Mouse (Mus musculus) granulocyte monocyte progenitor cell, adult 5-6 weeks (primary cell): Measurements from ENCODE around the gene Gm42791. TPM values are rescaled to one million over a fixed set of nuclear protein-coding genes. Genes with fewer than 3 reads are reported as not detected.
A peak's percentile ranks its signal among the peaks of the same experiment; 100 is the strongest.

Source experiments
- ATAC-seq: replicated peaks from 2 replicates; pipeline ENCODE4 v1.8.0; 2016; ENCODE audit warnings: mild to moderate bottlenecking, moderate TSS enrichment, inconsistent platforms; ENCODE audit not compliant: poor library complexity, severe bottlenecking
- total RNA-seq, 2 experiments: library from RNA; stranded (forward) in 1 of 2; stranded (reverse) in 1 of 2; fragments of 200-712, 200-1000 nt in 1 of 2; fragments of >200 nt in 1 of 2; fragmentation: Nextera tagmentation in 1 of 2; gene quantifications; 2 replicates each; pipeline ENCODE4 v1.2.3; 2014 to 2017

Gene Gm42791
- total RNA-seq, 2 experiments from 2014 or later, result 3.8 TPM; not detected in 1

DNA sequence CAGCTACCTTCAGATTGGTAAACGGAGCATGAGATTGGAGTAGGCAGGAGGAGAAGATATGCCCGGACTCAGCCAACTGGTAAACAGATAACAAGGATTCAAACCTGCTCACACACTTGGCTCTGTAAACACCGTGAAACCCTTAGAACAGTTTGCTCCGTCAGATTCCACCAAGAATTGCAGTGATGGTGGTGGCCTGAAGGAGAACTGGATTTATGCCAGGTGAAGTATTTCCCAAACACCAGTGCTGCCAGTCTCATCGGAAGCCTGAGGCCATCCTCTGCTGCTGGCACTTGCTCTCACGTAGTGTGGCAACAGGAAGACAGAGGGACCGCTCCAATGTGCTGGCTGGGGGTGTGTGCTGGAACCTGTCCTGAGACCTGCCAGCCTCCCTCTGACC is 12.6 kb downstream of the Gm42791 start:
- ATAC-seq, result no peak

DNA sequence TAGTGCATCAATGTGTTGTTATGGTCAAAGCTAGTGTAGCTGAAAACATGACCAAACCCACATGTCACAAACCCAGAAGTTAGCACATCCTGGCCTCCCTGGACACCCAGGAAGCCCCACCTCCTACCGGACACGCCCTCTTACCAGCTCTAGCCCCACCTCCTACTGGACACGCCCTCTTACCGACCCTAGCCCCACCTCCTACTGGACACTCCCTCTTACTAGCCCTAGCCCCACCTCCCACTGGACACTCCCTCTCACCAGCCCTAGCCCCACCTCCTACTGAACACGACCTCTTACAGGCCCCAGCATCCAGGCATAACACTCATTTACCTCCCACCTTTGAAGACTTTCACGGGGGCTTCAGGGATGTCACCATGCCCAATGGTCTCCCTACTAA is 14.3 kb downstream of the Gm42791 start:
- ATAC-seq, result peak; percentile 89

GRCm38 (mm10) chr5:148978458-148979165 is 16.3 kb downstream of the Gm42791 start:
- peak; percentile 31 for ATAC-seq

DNA sequence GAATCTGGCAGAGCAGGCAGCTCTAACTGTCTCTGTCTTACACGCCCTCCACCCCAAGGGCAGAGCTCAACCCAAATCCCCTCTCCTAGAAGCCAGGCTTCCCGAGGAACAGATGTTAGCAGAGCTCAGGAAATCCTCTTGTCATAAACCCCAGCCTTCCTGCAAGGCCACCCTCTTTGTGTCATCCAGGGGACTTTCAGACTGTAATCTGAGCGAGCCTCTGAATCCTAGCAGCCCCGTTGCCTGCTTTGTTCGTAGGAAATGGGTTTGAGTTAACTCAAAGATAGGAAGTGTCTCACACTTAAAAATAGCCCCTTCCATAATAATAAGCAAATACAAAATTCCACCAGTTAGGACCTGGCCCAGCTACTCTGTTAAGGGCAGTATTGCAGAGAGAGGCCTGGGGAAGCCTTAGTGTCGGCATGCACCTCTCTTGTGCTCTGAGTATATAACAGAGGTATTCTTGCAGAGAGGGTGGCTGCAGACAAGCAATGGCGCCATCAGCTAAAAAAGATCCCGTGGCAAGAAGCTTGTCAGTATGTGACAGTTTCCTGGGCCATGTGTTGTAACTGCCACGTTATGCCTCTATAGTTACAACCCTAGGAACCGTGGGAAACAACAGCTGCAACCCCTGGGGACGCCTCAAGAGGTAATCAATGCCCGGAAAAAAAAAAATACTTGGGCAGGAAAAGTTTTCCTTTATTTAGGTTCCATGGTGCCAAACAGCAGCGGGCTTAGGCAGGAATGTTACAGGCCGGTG is 17.1 kb downstream of the Gm42791 start:
- ATAC-seq, result peak; percentile 40

- no peak for ATAC-seq
These were observed 18.1 kb downstream of the Gm42791 start for GRCm38 (mm10) chr5:148976876-148977275.

DNA sequence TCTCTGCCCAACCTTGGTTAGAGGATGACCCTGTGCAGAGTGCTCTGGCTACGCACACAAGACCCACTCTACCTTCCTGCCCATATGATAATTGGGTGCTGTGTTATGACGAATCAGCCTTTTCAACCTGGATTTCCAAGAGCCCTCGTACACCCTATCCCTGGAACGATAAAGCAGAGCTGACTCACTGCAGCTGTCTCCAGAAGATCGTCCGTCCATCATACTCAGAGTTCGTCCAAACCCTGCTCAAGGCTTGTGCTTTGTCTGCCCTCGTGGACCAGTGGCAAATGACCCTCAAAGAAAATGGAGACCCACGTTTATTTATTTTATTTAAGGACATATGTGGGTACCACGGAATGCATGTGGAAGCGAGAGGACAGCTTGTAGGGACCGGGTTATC is 19.9 kb downstream of the Gm42791 start:
- no peak for ATAC-seq

DNA sequence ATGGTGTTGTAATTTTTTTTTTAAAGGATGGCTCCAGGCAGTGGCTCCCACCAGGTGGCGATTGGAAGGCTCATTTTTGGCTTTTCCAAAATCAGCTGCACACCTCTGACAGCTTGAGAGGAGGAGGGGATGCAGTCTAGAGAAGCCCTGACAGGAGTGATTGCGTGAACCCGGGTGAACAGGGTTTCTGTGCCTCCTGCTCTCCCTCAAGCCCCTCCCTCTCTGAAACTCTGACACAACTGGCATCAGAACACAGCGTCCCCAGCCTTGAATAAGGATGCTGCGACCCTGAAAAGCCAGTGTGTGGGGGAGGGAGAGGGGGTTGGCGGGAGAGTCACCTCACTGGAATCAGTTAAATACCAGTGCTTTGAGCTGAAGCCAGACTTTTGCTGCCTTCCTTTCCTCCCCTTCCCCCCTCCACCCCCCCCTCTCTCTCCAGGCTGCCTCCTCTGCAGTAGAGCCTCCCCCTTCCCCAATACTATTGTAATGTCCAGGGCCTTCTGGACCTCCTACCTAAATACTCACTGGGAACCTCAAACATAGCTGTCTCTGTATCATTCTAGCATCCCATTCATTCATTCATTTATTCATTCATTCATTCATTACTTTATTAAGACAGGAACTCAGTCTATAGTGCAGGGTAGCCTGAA is 21.8 kb downstream of the Gm42791 start:
- ATAC-seq, result no peak

DNA sequence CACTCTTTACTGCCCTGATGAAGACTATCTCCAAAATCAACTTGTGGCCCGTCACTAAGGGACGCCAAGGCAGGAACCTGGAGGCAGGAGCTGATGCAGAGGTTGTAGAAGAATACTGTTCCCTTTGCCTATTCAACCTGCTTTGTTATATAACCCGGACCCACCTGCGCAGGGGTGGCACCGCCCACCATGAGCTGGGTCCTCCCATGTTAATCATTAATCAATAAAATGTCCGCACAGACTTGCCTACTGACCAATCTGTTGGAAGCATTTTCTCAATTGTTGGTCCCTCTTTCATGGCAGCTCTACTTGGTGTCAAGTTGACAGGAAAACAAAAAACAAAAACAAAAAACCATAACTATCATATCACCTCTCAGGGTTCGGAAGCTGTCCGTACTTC is 22.8 kb downstream of the Gm42791 start:
- no peak for ATAC-seq

GRCm38 (mm10) chr5:148969648-148970047 is 25.3 kb downstream of the Gm42791 start:
- peak; percentile 43 for ATAC-seq

GRCm38 (mm10) chr5:148968958-148969576 is 25.9 kb downstream of the Gm42791 start:
- ATAC-seq, result no peak

DNA sequence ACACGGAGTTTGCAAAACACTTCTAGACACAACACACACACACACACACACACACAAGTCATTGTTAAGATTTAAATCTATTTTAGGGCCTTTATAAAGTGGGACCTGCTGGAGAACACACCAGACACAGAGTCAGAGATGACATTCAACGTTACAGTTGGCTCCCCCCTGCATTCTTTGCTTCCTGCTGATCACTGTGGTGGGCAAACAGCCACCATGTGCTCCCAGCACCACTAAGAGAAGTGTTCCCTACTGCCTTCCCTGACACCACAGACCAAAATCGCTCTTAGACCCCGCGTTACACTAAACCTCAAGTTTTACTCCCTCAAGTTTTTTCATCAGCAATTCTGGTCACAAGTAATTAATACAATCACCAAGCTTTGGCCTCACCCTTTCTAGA is 26.8 kb downstream of the Gm42791 start:
- no peak for ATAC-seq

- ATAC-seq, result no peak
These were observed 28.6 kb downstream of the Gm42791 start for GRCm38 (mm10) chr5:148966395-148966794.

GRCm38 (mm10) chr5:148965691-148966333 is 29.1 kb downstream of the Gm42791 start:
- no peak for ATAC-seq

DNA sequence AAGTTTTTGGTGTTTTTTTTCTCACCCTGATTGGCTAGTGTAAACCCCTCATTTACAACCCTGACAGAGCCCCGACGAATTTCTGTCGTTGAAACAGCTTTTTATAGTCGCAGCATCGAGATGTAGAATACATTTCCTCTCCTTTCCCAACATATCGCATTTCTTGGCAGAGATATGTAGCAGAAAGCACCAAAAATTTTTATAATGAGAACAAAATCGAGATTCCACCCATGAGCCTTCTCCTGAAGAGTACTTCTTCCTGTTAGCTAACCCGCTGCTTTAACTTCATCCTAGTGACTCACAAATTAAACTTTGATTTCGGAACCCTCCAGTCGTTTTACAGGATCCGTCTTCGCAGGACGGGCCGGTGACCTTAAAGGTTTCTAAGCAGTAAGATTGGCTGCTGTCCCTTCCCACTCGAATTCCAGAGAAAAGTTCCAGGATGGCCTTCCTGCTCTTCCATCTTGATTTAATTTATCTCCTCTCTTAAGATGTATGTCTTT is 29.8 kb downstream of the Gm42791 start:
- no peak for ATAC-seq

- no peak for ATAC-seq
These were observed 30.7 kb downstream of the Gm42791 start for GRCm38 (mm10) chr5:148964251-148964650.

GRCm38 (mm10) chr5:148960211-148960610 is 34.7 kb downstream of the Gm42791 start:
- ATAC-seq, result no peak

GRCm38 (mm10) chr5:148959068-148959990 is 35.6 kb downstream of the Gm42791 start:
- ATAC-seq, result peak; percentile 81

DNA sequence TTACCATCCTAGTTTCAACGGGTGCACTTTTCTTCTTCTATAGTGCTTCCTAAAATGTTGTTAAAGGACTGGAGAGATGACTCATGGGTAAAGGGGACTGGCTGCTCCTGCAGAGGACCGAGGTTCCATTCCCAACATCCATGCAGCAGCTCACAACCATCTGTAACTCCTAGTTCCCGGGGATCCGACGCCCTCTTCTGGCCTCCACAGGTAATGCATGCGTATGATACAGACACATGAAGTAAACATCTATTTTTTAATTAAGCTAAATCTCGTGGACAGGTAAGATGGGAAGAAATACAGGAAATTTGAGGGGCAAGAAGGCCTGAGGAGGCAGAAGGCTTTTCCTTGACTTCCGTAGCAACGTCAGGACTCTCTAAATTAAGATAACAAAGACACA is 36.6 kb downstream of the Gm42791 start:
- no peak for ATAC-seq

GRCm38 (mm10) chr5:148956898-148957535 is 37.9 kb downstream of the Gm42791 start:
- ATAC-seq, result no peak
